Mouse (Mus musculus): ENCODE data around the gene Golga7b.
A peak's percentile ranks its signal among the peaks of the same experiment; 100 is the strongest.

Gene Golga7b

GRCm38 (mm10) chr19:42249976-42250914 is 2.9 kb downstream of the Golga7b start:
- DNase-seq (ENCODE audit: extremely low spot score, low read depth, low spot score), result no peak

- no peak for DNase-seq (ENCODE audit: extremely low spot score, low read depth, low spot score)
These were observed 8.0 kb downstream of the Golga7b start for GRCm38 (mm10) chr19:42255438-42255783.

- peak; percentile 86 for DNase-seq (ENCODE audit: extremely low spot score, low read depth, low spot score)
These were observed 8.6 kb downstream of the Golga7b start for GRCm38 (mm10) chr19:42255784-42256610.

- no peak for DNase-seq (ENCODE audit: extremely low spot score, low read depth, low spot score)
These were observed 9.4 kb downstream of the Golga7b start for GRCm38 (mm10) chr19:42256611-42257240.

GRCm38 (mm10) chr19:42257241-42257635 is 9.9 kb downstream of the Golga7b start:
- no peak for DNase-seq (ENCODE audit: extremely low spot score, low read depth, low spot score)

GRCm38 (mm10) chr19:42258031-42258430 is 10.7 kb downstream of the Golga7b start:
- no peak for DNase-seq (ENCODE audit: extremely low spot score, low read depth, low spot score)

- DNase-seq (ENCODE audit: extremely low spot score, low read depth, low spot score), result no peak
These were observed 11.2 kb downstream of the Golga7b start for GRCm38 (mm10) chr19:42258596-42258995.

GRCm38 (mm10) chr19:42260486-42260885 is 13.1 kb downstream of the Golga7b start:
- no peak for DNase-seq (ENCODE audit: extremely low spot score, low read depth, low spot score)

GRCm38 (mm10) chr19:42263524-42263923 is 16.1 kb downstream of the Golga7b start:
- no peak for DNase-seq (ENCODE audit: extremely low spot score, low read depth, low spot score)

- DNase-seq (ENCODE audit: extremely low spot score, low read depth, low spot score), result no peak
These were observed 21.0 kb downstream of the Golga7b start for GRCm38 (mm10) chr19:42268337-42268736.

GRCm38 (mm10) chr19:42270119-42270518 is 22.7 kb downstream of the Golga7b start:
- no peak for DNase-seq (ENCODE audit: extremely low spot score, low read depth, low spot score)

GRCm38 (mm10) chr19:42271182-42271581 is 23.8 kb downstream of the Golga7b start:
- no peak for DNase-seq (ENCODE audit: extremely low spot score, low read depth, low spot score)

GRCm38 (mm10) chr19:42272003-42272963 is 24.9 kb downstream of the Golga7b start:
- peak; percentile 28 for DNase-seq (ENCODE audit: extremely low spot score, low read depth, low spot score)

GRCm38 (mm10) chr19:42277288-42277687 is 29.9 kb downstream of the Golga7b start:
- no peak for DNase-seq (ENCODE audit: extremely low spot score, low read depth, low spot score)

- no peak for DNase-seq (ENCODE audit: extremely low spot score, low read depth, low spot score)
These were observed 31.1 kb downstream of the Golga7b start for GRCm38 (mm10) chr19:42278461-42278860.

- DNase-seq (ENCODE audit: extremely low spot score, low read depth, low spot score), result no peak
These were observed 32.2 kb downstream of the Golga7b start for GRCm38 (mm10) chr19:42279611-42280010.

- no peak for DNase-seq (ENCODE audit: extremely low spot score, low read depth, low spot score)
These were observed 36.8 kb downstream of the Golga7b start for GRCm38 (mm10) chr19:42284178-42284577.

- DNase-seq (ENCODE audit: extremely low spot score, low read depth, low spot score), result no peak
These were observed 41.0 kb downstream of the Golga7b start for GRCm38 (mm10) chr19:42288361-42288760.

- no peak for DNase-seq (ENCODE audit: extremely low spot score, low read depth, low spot score)
These were observed 43.7 kb downstream of the Golga7b start for GRCm38 (mm10) chr19:42290954-42291661.

GRCm38 (mm10) chr19:42292106-42292505 is 44.7 kb downstream of the Golga7b start:
- no peak for DNase-seq (ENCODE audit: extremely low spot score, low read depth, low spot score)

All from hindlimb bud, embryonic 11.5 days (tissue).